Mouse (Mus musculus): ENCODE results near the gene Gabbr2. TPM values are rescaled to one million over a fixed set of nuclear protein-coding genes. Genes with fewer than 3 reads are reported as not detected.

Gene Gabbr2
- polyA plus RNA-seq, 1 experiment from 2014 or later = 0.04 TPM

DNA sequence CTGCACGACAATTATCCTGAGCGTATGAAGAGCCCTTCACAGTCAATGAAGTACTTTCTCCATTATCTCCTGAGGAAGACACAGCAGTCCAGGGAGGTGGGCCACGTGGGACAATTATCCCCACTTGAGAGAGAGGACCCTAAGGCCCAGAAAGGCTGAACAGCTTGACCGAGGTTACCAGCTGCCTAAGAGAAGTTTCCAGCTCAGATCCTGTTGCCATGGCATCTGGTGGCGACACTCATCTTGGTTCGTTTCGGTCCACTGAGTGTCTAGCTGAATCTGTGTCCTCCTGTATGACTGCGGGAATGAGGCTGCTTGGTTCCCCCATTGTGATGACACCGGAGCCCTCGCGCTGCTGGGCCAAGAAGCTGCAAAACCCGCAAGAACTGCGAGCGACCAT, 76.2 kb downstream of the Gabbr2 start:
- no peaks in the 10 kb centered on the region for H3K36me3 ChIP-seq
- H3K4me2 ChIP-seq = no peak overlapping the region
- no peak overlapping the region for H3K27ac ChIP-seq
- no peaks in the 10 kb centered on the region for H3K4me1 ChIP-seq (replicated peaks)
- ATAC-seq (replicated peaks; ENCODE audit: insufficient number of reproducible peaks, insufficient read depth, low FRiP score, low read depth) = no peak
- no peaks in the 10 kb centered on the region for H3K9me3 ChIP-seq (replicated peaks)
- WGBS = 84% methylated on average over 14 of the region's 14 CpGs
- H3K27me3 ChIP-seq = no peaks in the 10 kb centered on the region
- no peak overlapping the region for H3K9ac ChIP-seq
- H3K4me3 ChIP-seq = no peak overlapping the region

DNA sequence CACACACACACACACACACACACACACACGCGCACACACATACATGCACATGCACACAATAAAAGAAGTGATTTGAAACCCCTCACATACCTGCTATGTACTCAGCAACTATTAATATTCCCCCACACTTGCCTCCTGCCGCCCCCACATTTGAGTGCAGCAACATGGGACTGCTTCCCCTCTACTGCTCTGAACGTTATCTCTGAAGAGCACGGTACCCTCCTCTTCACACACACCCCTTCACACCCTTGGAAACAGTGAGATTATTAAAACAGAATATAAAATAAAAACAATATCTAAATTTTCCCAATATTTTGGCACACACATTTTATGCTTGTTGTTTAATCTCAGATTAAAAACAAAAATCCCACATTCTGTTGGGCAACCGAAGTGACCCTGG, 77.1 kb downstream of the Gabbr2 start:
- Histone ChIP-seq H3K36me3 (no peaks in the 10 kb centered on the region), H3K4me1 (replicated peaks) (no peaks in the 10 kb centered on the region), H3K9ac (no peak overlapping the region), H3K4me3 (no peak overlapping the region), H3K27ac (no peak overlapping the region), H3K27me3 (no peaks in the 10 kb centered on the region), H3K9me3 (replicated peaks) (no peaks in the 10 kb centered on the region), H3K4me2 (no peak overlapping the region)
- no peak for ATAC-seq (replicated peaks; ENCODE audit: insufficient number of reproducible peaks, insufficient read depth, low FRiP score, low read depth)
- WGBS = 76% methylated on average over 6 of the region's 6 CpGs

DNA sequence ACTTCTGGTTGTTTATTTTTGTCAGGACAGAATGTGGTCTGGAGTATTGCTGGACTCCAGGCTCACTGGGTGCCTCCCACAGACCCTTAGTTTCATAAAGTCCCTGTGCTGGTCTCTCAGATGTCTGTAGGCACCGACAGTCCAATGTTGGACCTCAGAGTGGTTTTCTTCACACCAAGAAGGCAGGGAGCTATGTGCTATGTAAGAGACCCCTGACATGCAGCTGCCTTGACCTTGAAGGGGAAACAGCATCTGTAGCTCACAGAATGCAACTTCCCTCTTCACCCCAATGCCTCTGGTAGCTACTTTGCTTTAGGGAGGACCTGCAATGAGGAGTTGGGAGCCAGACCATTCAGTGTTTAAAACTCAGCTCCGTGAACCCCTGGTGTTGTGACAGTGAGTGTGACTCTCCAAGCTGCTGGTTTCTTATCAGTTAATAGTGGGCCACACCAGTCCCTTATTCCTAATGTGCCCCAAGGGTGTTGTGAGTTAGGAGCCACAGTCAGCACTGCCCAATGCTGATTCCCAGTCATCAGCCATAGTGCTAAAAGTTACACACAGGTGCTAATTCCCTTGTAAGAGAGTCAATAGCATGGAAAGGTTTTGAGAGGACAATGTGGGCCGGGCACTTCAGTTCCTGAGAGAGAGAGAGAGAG, 85.5 kb downstream of the Gabbr2 start:
- H3K4me1 ChIP-seq (replicated peaks) = peaks cover 11% of the 10 kb centered on the region
- no peak overlapping the region for H3K4me2 ChIP-seq
- H3K9me3 ChIP-seq (replicated peaks) = no peaks in the 10 kb centered on the region
- ATAC-seq (replicated peaks; ENCODE audit: insufficient number of reproducible peaks, insufficient read depth, low FRiP score, low read depth) = no peak
- H3K36me3 ChIP-seq = no peaks in the 10 kb centered on the region
- H3K4me3 ChIP-seq = no peak overlapping the region
- H3K9ac ChIP-seq = no peak overlapping the region
- WGBS = 60% methylated on average over 3 of the region's 3 CpGs
- H3K27ac ChIP-seq = no peak overlapping the region
- peaks cover 5% of the 10 kb centered on the region; the same call in 1 of the 2 replicates for H3K27me3 ChIP-seq

- Histone ChIP-seq H3K4me2 (no peak overlapping the region), H3K4me3 (no peak overlapping the region), H3K4me1 (replicated peaks) (peaks cover 11% of the 10 kb centered on the region), H3K9ac (no peak overlapping the region), H3K27ac (no peak overlapping the region), H3K27me3 (peaks cover 5% of the 10 kb centered on the region; the same call in 1 of the 2 replicates), H3K36me3 (no peaks in the 10 kb centered on the region), H3K9me3 (replicated peaks) (no peaks in the 10 kb centered on the region)
- ATAC-seq (replicated peaks; ENCODE audit: insufficient number of reproducible peaks, insufficient read depth, low FRiP score, low read depth) = no peak
- WGBS = 82% methylated on average over 3 of the region's 3 CpGs
Observed at GRCm38 (mm10) chr4:46905152-46905551, 86.5 kb downstream of the Gabbr2 start.

- Histone ChIP-seq H3K4me1 (replicated peaks) (peaks cover 11% of the 10 kb centered on the region), H3K4me2 (no peak overlapping the region), H3K27me3 (peaks cover 5% of the 10 kb centered on the region; the same call in 1 of the 2 replicates), H3K36me3 (no peaks in the 10 kb centered on the region), H3K4me3 (no peak overlapping the region), H3K9me3 (replicated peaks) (no peaks in the 10 kb centered on the region), H3K27ac (no peak overlapping the region), H3K9ac (no peak overlapping the region)
- WGBS = 37% methylated on average over 12 of the region's 12 CpGs
- no peak for ATAC-seq (replicated peaks; ENCODE audit: insufficient number of reproducible peaks, insufficient read depth, low FRiP score, low read depth)
Observed at GRCm38 (mm10) chr4:46904129-46904528, 87.5 kb downstream of the Gabbr2 start.

- no peaks in the 10 kb centered on the region for H3K27me3 ChIP-seq
- WGBS = 67% methylated on average over 4 of the region's 4 CpGs
- no peak overlapping the region for H3K4me3 ChIP-seq
- no peaks in the 10 kb centered on the region for H3K4me1 ChIP-seq (replicated peaks)
- H3K27ac ChIP-seq = no peak overlapping the region
- no peak overlapping the region for H3K4me2 ChIP-seq
- H3K36me3 ChIP-seq = no peaks in the 10 kb centered on the region
- ATAC-seq (replicated peaks; ENCODE audit: insufficient number of reproducible peaks, insufficient read depth, low FRiP score, low read depth) = no peak
- H3K9ac ChIP-seq = no peak overlapping the region
- no peaks in the 10 kb centered on the region for H3K9me3 ChIP-seq (replicated peaks)
Observed at GRCm38 (mm10) chr4:46898546-46898945, 93.1 kb downstream of the Gabbr2 start.

- WGBS = 83% methylated on average over 18 of the region's 18 CpGs
- Histone ChIP-seq H3K4me2 (no peak overlapping the region), H3K36me3 (no peaks in the 10 kb centered on the region), H3K4me1 (replicated peaks) (no peaks in the 10 kb centered on the region), H3K27me3 (no peaks in the 10 kb centered on the region), H3K27ac (no peak overlapping the region), H3K9me3 (replicated peaks) (no peaks in the 10 kb centered on the region), H3K9ac (no peak overlapping the region), H3K4me3 (no peak overlapping the region)
- no peak for ATAC-seq (replicated peaks; ENCODE audit: insufficient number of reproducible peaks, insufficient read depth, low FRiP score, low read depth)
Observed at GRCm38 (mm10) chr4:46897634-46898399, 93.9 kb downstream of the Gabbr2 start.

- Histone ChIP-seq H3K4me1 (replicated peaks) (no peaks in the 10 kb centered on the region), H3K4me3 (no peak overlapping the region), H3K27ac (no peak overlapping the region), H3K36me3 (no peaks in the 10 kb centered on the region), H3K27me3 (no peaks in the 10 kb centered on the region), H3K4me2 (no peak overlapping the region), H3K9ac (no peak overlapping the region), H3K9me3 (replicated peaks) (no peaks in the 10 kb centered on the region)
- ATAC-seq (replicated peaks; ENCODE audit: insufficient number of reproducible peaks, insufficient read depth, low FRiP score, low read depth) = no peak
- WGBS = 73% methylated on average over 9 of the region's 9 CpGs
Observed at GRCm38 (mm10) chr4:46894144-46894543, 97.5 kb downstream of the Gabbr2 start.

GRCm38 (mm10) chr4:46889175-46889574, 102.5 kb downstream of the Gabbr2 start:
- Histone ChIP-seq H3K4me2 (no peak overlapping the region), H3K36me3 (no peaks in the 10 kb centered on the region), H3K27me3 (no peaks in the 10 kb centered on the region), H3K27ac (no peak overlapping the region), H3K9ac (no peak overlapping the region), H3K4me1 (replicated peaks) (peaks cover 6% of the 10 kb centered on the region; the same call in 1 of the 2 replicates), H3K9me3 (replicated peaks) (no peaks in the 10 kb centered on the region), H3K4me3 (no peak overlapping the region)
- no peak for ATAC-seq (replicated peaks; ENCODE audit: insufficient number of reproducible peaks, insufficient read depth, low FRiP score, low read depth)
- WGBS = 76% methylated on average over 10 of the region's 10 CpGs

GRCm38 (mm10) chr4:46885627-46886383, 105.9 kb downstream of the Gabbr2 start:
- no peak for ATAC-seq (replicated peaks; ENCODE audit: insufficient number of reproducible peaks, insufficient read depth, low FRiP score, low read depth)
- Histone ChIP-seq H3K27me3 (0 out of 2 replicates have a peak, but pooled peaks cover 2% of the 10 kb centered on the region), H3K4me2 (no peak overlapping the region), H3K27ac (no peak overlapping the region), H3K4me1 (replicated peaks) (peaks cover 16% of the 10 kb centered on the region), H3K4me3 (no peak overlapping the region), H3K9me3 (replicated peaks) (no peaks in the 10 kb centered on the region), H3K9ac (no peak overlapping the region), H3K36me3 (no peaks in the 10 kb centered on the region)
- 86% methylated on average over 20 of the region's 20 CpGs for WGBS

DNA sequence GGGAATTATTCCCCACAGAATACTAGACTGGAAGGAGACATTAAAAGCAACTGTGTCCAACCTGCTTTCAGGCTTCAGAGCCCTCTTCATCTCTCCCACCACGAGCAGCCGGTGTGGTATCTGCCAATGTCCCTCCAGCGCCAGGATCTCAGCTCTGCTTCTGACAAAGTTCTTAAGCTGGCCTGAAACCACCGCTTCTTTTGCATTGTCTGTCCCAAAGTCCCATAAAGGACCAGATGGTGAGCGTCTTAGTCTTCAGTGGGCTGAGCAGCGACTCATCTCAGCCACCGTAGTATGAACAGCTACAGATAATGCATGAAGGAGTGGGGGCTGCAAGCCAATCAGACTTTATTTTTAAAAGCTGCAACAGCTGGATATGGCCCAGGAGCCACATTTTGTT, 107.5 kb downstream of the Gabbr2 start:
- peaks cover 4% of the 10 kb centered on the region; the same call in 1 of the 2 replicates for H3K27me3 ChIP-seq
- WGBS = 57% methylated on average over 7 of the region's 7 CpGs
- H3K4me1 ChIP-seq (replicated peaks) = peaks cover 16% of the 10 kb centered on the region
- H3K36me3 ChIP-seq = no peaks in the 10 kb centered on the region
- no peaks in the 10 kb centered on the region for H3K9me3 ChIP-seq (replicated peaks)
- no peak overlapping the region for H3K9ac ChIP-seq
- H3K4me2 ChIP-seq = no peak overlapping the region
- no peak overlapping the region for H3K4me3 ChIP-seq
- H3K27ac ChIP-seq = no peak overlapping the region
- no peak for ATAC-seq (replicated peaks; ENCODE audit: insufficient number of reproducible peaks, insufficient read depth, low FRiP score, low read depth)

All from heart, embryonic 15.5 days (tissue).